Mouse (Mus musculus) ovary, postnatal 10 days (tissue): Measurements from ENCODE around the gene Lta.

Source experiments
- DNase-seq: peaks from one replicate; pipeline ENCODE4 v3.0.0; 2022; ENCODE audit warnings: low spot score

The Lta gene

DNA sequence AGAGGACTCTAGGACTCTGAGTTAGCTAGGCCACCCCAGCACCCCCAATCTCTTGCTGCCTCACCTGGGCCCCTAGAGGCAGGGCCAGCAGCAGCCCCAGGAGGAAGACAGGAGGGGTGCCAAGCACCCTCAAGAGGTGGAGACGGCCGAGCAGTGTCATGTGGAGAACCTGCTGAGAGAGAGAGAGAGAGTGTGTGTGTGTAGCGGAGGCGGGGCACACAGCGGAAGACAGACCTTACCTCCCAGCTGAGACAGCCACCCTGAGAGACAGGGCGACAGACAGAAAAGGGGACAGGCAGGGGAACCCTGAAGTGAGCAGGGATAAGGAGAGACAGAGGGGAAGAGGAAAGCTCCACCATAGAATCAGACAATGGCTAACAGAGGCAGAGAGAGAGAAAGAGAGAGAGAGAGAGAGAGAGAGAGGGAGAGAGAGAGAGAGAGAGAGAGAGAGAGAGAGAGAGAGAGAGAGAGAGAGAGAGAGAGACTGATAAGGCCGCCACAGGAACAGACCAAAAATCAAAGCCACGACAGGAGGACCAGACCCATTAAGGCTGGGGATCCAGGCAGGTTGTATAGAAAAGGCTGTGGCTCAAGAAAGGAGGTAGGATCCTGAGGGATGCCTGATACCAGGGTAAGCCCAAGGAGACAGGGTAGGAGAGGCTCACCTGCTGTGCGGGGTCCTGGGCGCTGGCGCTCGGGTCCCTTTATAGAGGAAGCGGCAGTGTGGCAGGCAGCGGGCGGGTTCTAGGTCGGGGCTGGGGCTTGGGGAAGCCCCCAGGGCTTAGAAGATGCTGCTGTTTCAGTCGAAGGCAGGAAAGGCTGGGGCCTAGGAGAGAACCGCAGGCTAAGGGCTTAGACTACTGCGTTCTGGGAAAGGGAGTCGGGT lies at the start of gene Lta:
Gene Lta, minus strand, starts transcription at position 858 of the 886 bp plus-strand sequence.
- DNase-seq = no peak

DNA sequence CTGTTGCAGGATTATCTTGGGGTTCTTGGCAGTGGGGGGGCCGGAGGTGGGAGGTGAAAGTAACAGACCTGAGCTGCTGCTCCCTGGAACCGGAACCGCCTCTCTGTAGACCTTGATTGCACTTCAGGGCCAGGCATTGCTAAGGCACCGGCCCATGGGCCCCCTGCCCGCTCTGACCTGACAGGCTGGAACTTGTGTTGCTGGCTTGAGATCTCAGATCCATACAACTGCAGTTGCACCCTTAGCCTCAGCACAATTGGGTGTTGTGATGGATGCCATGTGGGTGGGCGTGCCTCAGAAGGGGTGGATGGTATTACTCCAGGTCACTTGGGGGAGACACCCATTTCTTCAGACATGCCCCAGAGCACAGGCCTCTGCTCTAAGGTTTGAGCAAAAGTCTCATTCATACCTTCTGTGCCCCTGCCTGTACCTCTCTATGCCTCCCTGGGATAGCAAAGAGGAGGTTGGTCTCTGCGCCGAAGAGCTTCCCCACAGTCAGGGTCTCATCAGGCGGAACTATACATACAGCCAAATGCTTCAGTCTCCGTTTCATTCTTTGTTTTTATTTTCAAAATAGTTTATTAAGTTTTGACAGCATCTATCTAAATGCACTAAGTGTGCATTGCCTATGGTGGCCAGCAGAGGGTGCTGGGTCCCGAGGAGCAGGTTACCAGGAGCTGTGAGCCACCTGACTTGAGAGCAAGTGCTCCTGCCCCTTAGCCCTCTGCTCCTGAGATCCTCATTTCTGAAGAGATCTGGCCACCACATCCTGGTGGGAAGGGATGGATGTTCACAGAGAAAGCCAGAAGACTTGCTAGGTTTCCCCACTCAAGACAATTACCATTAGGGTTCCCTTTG lies 49.3 kb upstream of the Lta start:
- no peak for DNase-seq

DNA sequence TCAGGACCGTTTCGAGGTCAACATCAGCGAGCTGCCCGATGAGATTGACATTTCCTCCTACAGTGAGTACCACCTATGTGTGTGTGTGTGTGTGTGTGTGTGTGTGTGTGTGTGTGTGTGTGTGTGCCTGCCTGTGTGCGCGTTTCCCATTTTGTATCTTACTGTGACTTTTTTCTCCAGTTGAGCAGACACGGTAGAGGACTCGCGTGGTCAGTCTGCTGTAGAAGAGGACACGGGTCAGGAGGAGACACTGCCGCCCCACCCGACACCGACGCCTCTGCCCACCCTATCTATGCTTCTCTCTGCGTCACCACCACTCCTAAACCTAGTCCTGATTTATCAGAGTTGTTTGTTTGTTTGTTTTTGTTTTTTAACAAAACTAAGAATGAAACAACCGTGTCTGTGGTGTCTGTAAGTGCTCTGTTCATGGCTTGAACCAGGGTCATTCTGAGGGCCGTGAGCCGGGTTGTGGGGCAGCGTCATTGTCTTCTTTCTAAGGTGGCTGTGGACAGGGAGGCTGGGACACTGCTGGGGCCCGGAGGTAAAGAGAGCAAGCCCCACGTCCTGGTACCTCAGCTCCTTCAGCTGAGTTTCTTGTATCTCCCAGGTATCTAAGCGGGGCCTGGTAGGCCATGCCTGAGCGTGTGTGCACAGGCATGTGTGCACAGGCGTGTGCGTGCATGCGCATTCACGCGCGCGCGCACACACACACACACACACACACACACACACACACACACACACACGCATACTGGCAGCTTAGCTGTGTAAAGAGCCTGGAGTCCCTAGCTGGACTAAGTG lies 48.3 kb upstream of the Lta start:
- no peak for DNase-seq

DNA sequence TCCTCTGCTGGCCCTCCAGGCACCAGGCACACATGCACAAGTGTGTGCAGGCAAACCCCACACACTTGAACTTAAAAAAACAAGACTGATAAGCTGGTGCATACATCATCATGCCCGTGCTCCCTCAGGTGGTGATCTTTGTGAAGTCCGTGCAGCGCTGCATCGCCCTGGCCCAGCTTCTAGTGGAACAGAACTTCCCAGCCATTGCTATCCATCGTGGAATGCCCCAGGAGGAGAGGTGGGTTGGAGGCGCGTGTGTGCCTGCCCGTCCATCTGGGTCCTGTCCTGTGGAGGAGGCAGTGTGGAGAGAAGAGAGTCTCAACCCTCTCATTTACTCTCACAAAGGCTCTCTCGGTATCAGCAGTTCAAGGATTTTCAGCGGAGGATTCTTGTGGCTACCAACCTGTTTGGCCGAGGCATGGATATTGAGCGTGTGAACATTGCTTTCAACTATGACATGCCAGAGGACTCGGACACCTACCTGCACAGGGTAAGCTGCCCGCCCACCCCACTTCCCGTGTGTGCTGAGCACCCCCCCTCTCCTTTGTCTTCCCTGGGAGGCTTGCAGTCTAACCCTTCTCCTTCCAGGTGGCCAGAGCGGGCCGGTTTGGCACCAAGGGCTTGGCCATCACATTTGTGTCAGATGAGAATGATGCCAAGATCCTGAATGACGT lies 47.6 kb upstream of the Lta start:
- DNase-seq = no peak

DNA sequence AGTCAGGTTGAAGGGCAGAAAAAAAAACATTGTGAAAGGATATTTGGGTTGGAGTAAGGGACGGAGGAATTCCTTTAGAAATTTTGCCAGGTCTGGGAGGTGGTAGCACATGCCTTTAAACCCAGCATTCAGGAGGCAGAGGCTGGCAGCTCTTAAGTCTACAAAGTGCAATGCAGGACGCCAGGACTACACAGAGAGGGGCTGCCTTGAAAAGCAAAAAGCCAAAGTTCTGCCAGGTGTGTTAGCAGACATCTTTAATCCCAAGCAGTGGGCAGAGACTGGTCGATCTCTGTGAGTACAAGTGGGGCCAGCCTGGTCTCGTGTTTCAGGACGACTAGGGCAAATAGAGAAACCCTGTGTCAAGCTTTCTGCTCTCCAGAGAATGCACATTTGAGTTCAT lies 46.8 kb upstream of the Lta start:
- no peak for DNase-seq

DNA sequence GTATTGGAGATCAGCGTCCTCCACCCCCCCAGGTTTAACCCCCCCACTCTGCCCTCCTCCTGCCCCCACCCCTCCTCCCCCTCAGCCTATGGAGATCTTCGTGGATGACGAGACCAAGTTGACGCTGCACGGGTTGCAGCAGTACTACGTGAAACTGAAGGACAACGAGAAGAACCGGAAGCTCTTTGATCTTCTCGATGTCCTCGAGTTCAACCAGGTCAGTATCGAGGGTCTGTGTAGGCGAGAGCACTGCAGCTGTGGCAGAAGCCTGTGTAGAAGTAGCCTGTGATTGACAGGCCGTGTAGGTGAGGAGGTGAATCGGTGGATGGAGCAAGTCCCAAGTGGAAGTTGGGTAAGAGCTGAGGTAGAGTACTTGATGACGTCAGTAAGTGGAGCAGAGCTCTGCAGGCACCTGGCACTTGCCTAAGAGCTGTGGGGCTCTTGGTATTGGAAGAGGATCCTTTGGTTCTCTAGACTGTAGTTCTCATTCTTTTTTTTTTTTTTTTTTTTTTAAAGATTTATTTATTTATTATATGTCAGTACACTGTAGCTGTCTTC lies 46.1 kb upstream of the Lta start:
- no peak for DNase-seq

DNA sequence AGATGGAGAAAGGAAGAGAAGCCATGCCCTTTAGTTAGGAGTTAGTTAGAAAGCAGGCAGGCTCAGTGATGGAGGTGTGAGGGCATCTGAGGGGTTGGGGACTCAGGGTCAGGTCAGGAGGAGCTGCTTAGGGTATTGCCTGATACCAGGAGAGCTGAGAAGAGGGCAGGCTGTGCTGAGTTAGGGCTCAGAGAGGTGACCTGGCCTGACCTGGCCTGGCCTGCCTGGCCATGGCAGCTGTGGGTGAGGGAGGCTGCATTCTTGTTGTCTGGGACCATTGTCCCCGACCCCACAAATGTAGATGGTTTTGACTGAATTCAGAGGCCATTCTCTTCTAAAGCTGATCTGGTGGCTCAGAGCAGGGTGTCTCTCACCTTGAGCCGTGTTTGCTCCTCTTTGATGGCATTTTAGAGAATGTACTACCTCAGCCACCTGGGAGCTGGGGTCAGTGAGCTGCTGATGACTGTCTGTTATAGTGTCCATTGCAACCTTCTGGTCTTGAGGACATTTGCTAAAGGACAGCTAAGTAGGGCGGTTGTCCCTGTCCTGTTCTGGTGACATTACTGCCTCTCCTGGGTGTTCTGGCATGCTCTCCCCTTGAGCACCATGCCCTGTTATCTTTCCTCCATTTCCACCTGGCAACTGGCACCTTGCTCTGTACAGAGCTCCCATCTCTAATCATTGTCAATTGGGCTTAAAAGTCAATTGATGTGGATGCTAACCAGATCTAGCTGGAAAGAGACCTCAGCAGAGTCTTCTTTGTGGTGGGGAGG lies 45.4 kb upstream of the Lta start:
- no peak for DNase-seq

DNA sequence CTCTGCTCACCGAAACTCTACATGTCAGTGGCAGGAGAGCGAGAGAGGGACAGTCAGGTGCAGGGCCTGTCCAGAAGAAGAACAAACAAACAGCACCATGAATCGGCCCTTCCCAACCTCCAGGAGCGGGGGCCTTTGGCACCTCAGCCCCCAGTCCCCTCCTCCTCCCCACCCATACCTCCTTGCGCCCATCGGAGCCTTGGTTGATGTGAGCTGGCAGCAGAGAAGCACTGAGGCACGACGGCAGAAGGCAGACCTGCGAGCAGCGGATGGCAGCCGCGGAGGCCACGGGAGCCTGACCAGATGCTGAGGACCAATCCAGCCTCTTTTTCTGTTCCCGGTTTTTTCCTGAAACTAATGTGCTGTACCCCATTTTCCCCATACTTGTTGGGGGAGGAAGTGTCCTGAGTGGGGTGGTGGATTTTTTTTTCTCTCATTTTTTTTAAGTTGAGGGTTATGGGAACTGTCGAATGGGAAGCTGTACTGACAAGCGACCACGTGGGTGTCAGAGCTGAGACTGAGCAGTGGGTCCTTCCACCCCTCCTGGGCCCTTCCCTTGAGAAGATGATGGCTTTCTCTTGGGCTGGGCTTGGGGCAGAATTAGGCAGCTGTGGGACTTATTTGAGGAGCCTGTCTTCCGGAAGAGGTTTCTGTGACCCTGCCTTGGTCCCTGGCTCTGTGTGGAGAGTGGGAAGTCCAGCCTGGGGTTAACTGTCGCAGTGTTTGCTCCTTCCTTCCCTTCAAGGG lies 44.5 kb upstream of the Lta start:
- DNase-seq = no peak

DNA sequence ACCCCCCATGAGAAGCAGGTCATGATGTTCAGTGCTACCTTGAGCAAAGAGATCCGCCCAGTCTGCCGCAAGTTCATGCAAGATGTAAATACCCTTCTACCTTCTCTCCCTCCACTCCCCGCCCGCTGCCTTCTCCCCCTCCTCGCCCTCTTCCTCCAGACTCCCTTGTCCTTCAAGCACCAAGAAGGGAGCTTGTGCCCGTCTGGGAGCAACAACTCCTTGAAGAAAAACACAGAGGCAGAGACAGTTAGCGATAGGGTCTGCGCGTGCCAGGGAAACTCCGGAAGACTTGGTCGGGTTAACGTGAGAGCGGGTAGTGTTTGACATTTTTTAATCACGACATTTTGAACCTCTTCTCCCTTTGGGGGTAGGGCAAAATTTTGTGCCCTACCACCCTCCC lies 43.8 kb upstream of the Lta start:
- no peak for DNase-seq

DNA sequence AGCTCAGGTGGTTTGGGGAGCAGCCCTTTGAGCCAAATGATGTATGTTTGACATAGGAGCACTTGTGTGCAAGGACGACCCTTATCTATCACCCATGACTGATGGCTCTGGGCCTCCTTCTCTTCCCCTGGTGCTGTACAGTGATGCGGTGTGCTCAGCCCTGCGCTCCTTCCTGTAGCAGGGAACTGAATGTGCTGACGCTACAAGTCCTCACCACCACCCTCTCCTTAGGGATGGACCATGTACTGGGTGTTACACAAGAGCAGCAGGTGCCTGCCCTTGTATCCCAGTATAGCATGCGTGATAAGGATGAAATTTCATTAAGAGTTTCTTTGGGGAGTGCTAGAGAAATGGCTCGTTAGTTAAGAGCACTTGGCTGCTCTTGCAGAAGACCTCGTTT lies 42.0 kb upstream of the Lta start:
- DNase-seq = no peak

DNA sequence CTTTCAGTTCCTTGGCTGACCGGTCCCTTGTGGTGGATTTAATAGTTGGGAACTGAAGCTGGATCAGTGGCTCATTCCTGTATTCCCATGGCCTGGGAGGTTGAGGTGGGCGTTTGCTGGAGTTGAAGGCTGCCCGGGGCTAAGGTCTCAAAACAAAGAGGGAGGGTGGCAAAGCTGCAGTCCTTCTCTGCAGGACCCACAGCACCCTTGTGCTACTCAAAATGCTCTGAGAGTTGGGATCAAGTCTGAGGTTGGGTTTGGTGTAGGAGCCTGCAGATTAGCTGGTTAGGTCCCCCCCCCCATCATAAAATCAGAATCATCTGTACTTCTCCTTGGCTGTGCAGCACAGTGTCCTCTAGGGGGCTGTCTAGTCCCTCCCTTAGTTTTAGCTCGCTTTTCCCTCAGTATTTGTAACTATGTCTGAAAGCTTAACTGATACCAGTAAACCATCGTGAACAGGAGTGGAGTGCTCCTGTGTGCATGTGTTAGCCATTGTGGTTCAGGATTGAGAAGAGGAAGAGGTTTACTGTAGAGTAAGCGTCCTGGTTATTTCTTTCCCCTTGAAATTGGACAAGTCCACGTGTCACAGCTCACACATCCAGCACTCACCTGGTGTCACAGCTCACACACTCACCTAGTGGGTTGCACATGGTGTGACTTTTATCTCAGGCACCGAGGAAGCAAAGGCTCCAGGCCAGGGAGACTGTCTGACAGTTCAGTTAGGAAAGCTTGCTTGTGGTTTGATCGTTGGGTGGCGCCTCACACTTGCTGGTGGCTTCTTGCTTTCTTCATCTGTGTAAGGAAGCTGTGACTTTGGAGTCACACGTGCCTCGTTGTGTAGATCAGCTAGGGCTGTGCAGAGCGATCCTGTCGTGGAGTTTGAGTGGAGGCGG lies 40.8 kb upstream of the Lta start:
- no peak for DNase-seq

DNA sequence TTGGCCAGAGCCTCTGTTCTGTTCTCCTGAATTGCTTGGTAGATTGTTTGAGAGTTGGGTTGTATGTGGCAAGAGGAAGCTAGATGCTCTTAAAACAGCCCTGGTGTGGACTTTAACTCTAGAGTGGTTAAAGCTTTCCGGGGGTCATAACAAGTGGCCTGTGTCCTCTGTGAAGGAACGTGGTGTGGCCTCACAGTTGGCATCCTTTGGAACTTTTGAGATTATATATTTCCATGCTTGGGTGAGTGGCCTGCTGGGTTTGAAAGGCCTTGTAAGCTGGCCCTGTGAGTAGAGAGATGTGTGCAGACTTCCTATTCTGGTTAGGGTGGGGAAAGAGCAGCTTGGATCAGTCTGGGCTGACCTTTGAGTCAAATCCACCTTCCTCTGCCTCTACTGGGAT lies 39.8 kb upstream of the Lta start:
- DNase-seq = no peak

DNA sequence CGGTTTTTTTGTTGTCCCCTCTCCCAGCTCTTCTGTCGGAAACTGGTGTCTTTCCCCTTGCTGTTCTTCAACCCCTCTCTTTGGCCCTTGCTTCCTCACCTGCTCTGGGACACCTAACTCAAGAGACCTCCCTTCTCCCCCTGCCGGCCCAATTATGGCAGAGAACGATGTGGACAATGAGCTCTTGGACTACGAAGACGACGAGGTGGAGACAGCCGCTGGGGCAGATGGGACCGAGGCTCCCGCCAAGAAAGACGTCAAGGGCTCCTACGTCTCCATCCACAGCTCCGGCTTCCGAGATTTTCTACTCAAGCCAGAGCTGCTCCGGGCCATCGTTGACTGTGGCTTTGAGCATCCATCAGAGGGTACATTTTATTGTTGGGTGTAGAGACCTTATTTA lies 37.9 kb upstream of the Lta start:
- no peak for DNase-seq

DNA sequence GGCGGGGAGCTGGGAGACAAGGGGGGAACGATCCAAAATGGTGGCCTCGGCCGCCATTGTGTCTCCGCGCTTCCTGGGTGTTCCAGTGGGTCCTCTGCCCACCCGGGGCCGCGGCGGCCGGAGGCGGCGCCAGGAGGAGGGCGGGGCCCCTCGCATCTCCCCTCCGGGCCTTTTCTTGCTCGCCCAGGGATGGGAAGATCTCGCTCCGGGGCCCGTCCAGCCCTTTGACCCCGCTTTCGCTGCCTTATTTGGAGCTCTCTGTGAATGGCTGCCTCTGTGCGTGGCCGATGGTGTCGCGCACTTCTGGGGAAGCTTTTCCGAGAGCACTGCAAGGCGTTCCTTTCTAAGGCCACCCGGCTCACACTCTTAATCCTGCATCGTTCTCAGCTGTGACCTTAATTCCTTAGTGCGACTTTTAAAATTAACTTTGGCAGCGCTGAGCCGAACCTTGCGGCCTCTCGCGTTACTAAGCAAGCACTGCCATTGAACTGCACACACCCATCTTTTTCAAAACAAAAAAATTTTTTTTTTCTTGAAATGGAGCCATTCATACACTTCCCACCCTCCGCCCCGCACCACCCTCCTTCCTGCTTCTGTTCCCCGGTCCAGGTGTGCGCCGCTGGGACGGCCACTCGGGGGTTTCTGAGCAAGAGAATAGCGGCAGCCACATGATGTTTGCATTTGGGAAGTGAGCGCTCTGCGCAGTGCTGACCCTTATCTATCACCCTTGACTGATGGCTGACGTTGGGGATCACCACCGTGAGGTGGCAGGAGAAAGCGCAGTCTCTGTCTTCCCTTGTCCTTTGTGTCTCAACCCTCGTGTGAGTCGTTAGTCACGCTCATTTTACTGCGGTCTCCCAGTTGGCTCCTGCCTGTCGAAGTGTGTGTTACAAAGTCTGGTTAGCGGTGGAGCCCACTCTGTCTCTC lies 37.1 kb upstream of the Lta start:
- DNase-seq = no peak

DNA sequence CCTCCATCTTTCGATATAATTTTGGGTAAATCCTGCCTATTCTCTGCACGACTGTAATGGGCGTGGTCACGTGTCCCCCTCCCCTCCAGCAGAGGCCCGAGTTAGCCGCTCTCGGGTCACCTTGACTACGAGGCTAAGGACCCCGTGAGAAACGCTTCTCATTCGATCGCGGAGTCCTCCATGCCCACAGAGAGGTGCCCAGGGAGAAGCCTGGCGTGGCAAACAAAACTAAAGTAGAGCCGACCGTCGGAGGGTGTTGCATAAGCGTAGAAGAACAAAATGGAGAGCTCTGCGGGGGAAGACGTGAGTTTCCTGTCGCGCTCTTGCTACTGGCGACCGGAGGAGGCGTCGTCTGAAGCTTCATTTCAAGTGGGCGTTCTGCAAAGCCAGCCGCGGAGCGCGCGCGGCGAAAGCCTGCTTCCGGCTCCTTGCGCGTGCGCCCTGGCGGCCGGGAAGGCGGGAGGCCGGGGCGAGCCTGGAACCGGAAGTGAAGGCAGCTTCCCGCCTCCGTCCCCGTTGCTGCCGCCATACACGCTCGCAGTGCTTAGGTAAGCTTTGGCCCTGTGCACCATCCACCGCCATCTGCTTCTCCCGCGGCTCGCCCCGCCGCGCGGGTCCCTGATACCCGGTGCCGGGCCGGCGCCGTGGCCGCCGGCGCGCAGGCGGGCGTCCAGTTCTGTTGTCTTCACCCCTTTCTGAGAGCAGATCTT lies 36.3 kb upstream of the Lta start, which contains the start of gene Ddx39b:
Gene Ddx39b, plus strand, starts transcription at position 442 of the 710 bp plus-strand sequence.
- peak; percentile 92 for DNase-seq

DNA sequence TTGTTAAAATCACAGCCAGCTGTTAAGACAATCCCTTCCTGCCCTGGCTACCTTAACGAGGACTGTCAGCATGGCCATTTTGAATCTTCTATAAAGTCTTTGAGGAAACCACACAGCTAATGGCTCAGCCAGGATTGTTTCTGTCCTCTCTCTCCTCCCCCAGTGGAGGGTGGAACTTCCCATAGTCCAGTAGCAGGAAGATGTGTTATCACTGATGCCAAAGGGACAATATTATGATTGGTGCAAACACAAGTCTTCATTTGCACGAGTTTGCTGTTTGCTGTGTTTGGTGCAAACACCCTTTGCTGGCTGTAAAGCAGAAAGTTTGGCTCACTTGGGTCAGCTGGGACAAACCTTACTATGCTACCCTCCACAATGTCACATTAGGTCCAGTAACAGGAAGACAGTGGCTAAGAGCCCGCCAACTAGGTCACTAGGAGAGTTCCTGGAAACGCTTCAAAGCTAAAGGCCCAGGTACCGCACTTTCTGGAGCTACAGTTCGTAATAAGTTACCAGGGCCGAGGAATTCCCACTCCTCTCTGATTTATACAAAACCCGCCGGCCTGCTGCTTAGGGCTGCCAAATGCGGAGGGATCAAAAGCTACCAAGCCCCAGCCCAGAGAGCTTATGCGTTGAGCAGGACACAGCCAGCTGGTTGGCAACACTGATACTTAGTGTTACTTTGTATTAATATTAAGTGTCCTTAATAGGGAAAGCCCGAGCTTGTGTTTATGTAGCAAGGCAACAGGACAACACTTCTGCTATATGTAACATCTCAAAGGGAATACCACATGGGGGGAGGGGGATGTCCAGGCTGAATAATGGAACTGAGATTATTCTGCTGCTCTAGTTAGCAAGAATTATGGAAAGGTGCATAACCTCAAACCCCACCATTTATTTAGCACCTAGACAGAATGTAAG lies 35.5 kb upstream of the Lta start:
- DNase-seq = no peak
